Mouse (Mus musculus): Measurements from ENCODE around the gene Fancc.
A peak's percentile ranks its signal among the peaks of the same experiment; 100 is the strongest.
"Not testable (repeated sequence)": the region's sequence is repeated elsewhere in the genome, so short reads cannot be mapped to it uniquely, and the experiment has no call there.

The Fancc gene

GRCm38 (mm10) chr13:63319814-63320213 lies 177.3 kb downstream of the Fancc start:
- no peak for DNase-seq (ENCODE audit: low spot score in 2 of 2)

- no peak for DNase-seq (ENCODE audit: low spot score in 2 of 2)
These were observed 179.4 kb downstream of the Fancc start for GRCm38 (mm10) chr13:63317681-63318104.

- DNase-seq (ENCODE audit: low spot score in 2 of 2): no peak
These were observed 180.7 kb downstream of the Fancc start for GRCm38 (mm10) chr13:63316407-63316806.

- DNase-seq (ENCODE audit: low spot score in 2 of 2): no peak
These were observed 181.3 kb downstream of the Fancc start for GRCm38 (mm10) chr13:63315777-63316176.

GRCm38 (mm10) chr13:63315111-63315510 lies 182.0 kb downstream of the Fancc start:
- not testable (repeated sequence) for DNase-seq (ENCODE audit: low spot score in 2 of 2)

- DNase-seq (ENCODE audit: low spot score in 2 of 2): no peak
These were observed 182.5 kb downstream of the Fancc start for GRCm38 (mm10) chr13:63314608-63314920.

GRCm38 (mm10) chr13:63313748-63314607 lies 183.1 kb downstream of the Fancc start:
- DNase-seq (ENCODE audit: low spot score in 2 of 2): no peak

- DNase-seq (ENCODE audit: low spot score in 2 of 2): no peak
These were observed 183.8 kb downstream of the Fancc start for GRCm38 (mm10) chr13:63313247-63313646.

- no peak for DNase-seq (ENCODE audit: low spot score in 2 of 2)
These were observed 185.9 kb downstream of the Fancc start for GRCm38 (mm10) chr13:63311156-63311555.

GRCm38 (mm10) chr13:63309563-63309962 lies 187.5 kb downstream of the Fancc start:
- DNase-seq (ENCODE audit: low spot score in 2 of 2): no peak

GRCm38 (mm10) chr13:63306768-63307167 lies 190.3 kb downstream of the Fancc start:
- no peak for DNase-seq (ENCODE audit: low spot score in 2 of 2)

- DNase-seq (ENCODE audit: low spot score in 2 of 2): peak in 1 of 2 experiments; percentile 34
These were observed 191.7 kb downstream of the Fancc start for GRCm38 (mm10) chr13:63305160-63306011.

GRCm38 (mm10) chr13:63304799-63305159 lies 192.3 kb downstream of the Fancc start:
- no peak for DNase-seq (ENCODE audit: low spot score in 2 of 2)

GRCm38 (mm10) chr13:63304124-63304792 lies 192.8 kb downstream of the Fancc start:
- DNase-seq (ENCODE audit: low spot score in 2 of 2): peak in 1 of 2 experiments; percentile 45

- no peak for DNase-seq (ENCODE audit: low spot score in 2 of 2)
These were observed 194.7 kb downstream of the Fancc start for GRCm38 (mm10) chr13:63302381-63302780.

GRCm38 (mm10) chr13:63301764-63302209 lies 195.3 kb downstream of the Fancc start:
- DNase-seq (ENCODE audit: low spot score in 2 of 2): no peak

- no peak for DNase-seq (ENCODE audit: low spot score in 2 of 2)
These were observed 196.1 kb downstream of the Fancc start for GRCm38 (mm10) chr13:63300929-63301328.

GRCm38 (mm10) chr13:63298931-63299330 lies 198.1 kb downstream of the Fancc start:
- DNase-seq (ENCODE audit: low spot score in 2 of 2): no peak

GRCm38 (mm10) chr13:63297933-63298332 lies 199.1 kb downstream of the Fancc start:
- DNase-seq (ENCODE audit: low spot score in 2 of 2): no peak

- DNase-seq (ENCODE audit: low spot score in 2 of 2): no peak
These were observed 200.1 kb downstream of the Fancc start for GRCm38 (mm10) chr13:63297003-63297402.

- no peak for DNase-seq (ENCODE audit: low spot score in 2 of 2)
These were observed 200.8 kb downstream of the Fancc start for GRCm38 (mm10) chr13:63296300-63296699.

Data from urinary bladder, adult 18-20 months (tissue).